In genomic region chr5:66579066-66579465, GRCm38 (mm10) we compare ENCODE assay signal across 20 mouse cellular contexts. TPM values are rescaled to one million over a fixed set of nuclear protein-coding genes. Genes with fewer than 3 reads are reported as not detected.
A peak's percentile ranks its signal among the peaks of the same experiment; 100 is the strongest.
DNase-seq lines count a peak whose midpoint lies in the region; ATAC-seq lines count a peak whose summit lies in the region.
"Had no signal": no experiment of that assay in that cellular context is flagged by ENCODE, and none has a peak within 500 bp of the region (broad histone marks: within the 10 kb centered on the region; RNA-seq: fewer than 3 reads in every experiment).

No protein-coding gene starts in this region.

- H3K4me3 ChIP-seq in heart, embryonic 12.5 days, result no peak overlapping the region
- H3K4me3 ChIP-seq in kidney, embryonic 16.5 days (ENCODE audit: low read length), result no peak overlapping the region
- H3K4me3 ChIP-seq: heart, embryonic 15.5 days; hindbrain, embryonic 13.5 days; limb, embryonic 15.5 days; liver, embryonic 15.5 days; megakaryocyte, embryonic 14.5 days; midbrain, embryonic 15.5 days had no signal

- no peak overlapping the region for H3K9ac ChIP-seq in heart, embryonic 12.5 days
- no peak overlapping the region for H3K9ac ChIP-seq in kidney, embryonic 16.5 days (replicated peaks; ENCODE audit: low read length)
- H3K9ac ChIP-seq: heart, embryonic 15.5 days; hindbrain, embryonic 13.5 days; limb, embryonic 15.5 days; liver, embryonic 15.5 days; midbrain, embryonic 15.5 days had no signal

- no peaks in the 10 kb centered on the region for H3K27me3 ChIP-seq in heart, embryonic 12.5 days (replicated peaks)
- H3K27me3 ChIP-seq in kidney, embryonic 16.5 days (ENCODE audit: insufficient read depth, low read length), result no peaks in the 10 kb centered on the region
- H3K27me3 ChIP-seq: heart, embryonic 15.5 days; hindbrain, embryonic 13.5 days; limb, embryonic 15.5 days; liver, embryonic 15.5 days; megakaryocyte, embryonic 14.5 days; midbrain, embryonic 15.5 days; Patski had no signal

- DNase-seq in heart, adult 18-20 months, result peak; percentile 42 to 57
- no peak for DNase-seq in kidney, adult 18-20 months
- DNase-seq in ZHBTc4 (ENCODE audit: low read depth, low spot score), result peak; percentile 41
- peak; percentile 34 for DNase-seq in skeletal muscle tissue, adult 2 months (ENCODE audit: low read depth, low spot score)
- no peak for DNase-seq in urinary bladder, adult 2 months (ENCODE audit: low spot score)
- DNase-seq: cerebellum, adult 8-10 months; gastrocnemius, postnatal 25 days; lung, postnatal 10 days; right cerebral cortex, postnatal 25 days had no signal

- H3K36me3 ChIP-seq in heart, embryonic 12.5 days, result no peaks in the 10 kb centered on the region
- no peaks in the 10 kb centered on the region for H3K36me3 ChIP-seq in kidney, embryonic 16.5 days (ENCODE audit: insufficient read depth, low read length)
- H3K36me3 ChIP-seq: heart, embryonic 15.5 days; hindbrain, embryonic 13.5 days; limb, embryonic 15.5 days; liver, embryonic 15.5 days; midbrain, embryonic 15.5 days had no signal

- H3K27ac ChIP-seq in heart, embryonic 12.5 days (ENCODE audit: poor library complexity, severe bottlenecking), result no peak overlapping the region
- peak overlapping the region; percentile 46; the same call in 1 of the 2 replicates for H3K27ac ChIP-seq in kidney, embryonic 16.5 days (ENCODE audit: low read length)
- H3K27ac ChIP-seq: heart, embryonic 15.5 days; hindbrain, embryonic 13.5 days; limb, embryonic 15.5 days; liver, embryonic 15.5 days; midbrain, embryonic 15.5 days had no signal

- H3K4me2 ChIP-seq in heart, embryonic 12.5 days, result no peak overlapping the region
- no peak overlapping the region for H3K4me2 ChIP-seq in kidney, embryonic 16.5 days (replicated peaks; ENCODE audit: low read depth, low read length)
- H3K4me2 ChIP-seq: heart, embryonic 15.5 days; hindbrain, embryonic 13.5 days; limb, embryonic 15.5 days; liver, embryonic 15.5 days; midbrain, embryonic 15.5 days had no signal

- ATAC-seq in heart, embryonic 12.5 days (ENCODE audit: insufficient number of reproducible peaks, low FRiP score), result no peak
- ATAC-seq in kidney, embryonic 16.5 days (ENCODE audit: low FRiP score, low TSS enrichment), result no peak
- ATAC-seq: activated CD4-positive, CD25-positive, alpha-beta regulatory T cell, adult 4 months; inflammation-experienced regulatory T-cells, adult 6 months; midbrain, embryonic 15.5 days; Patski had no signal

- WGBS in heart, embryonic 12.5 days, result 54% methylated on average over 4 of the region's 4 CpGs
- WGBS in kidney, embryonic 16.5 days, result 69% methylated on average over 4 of the region's 4 CpGs

- no peaks in the 10 kb centered on the region for H3K9me3 ChIP-seq in heart, embryonic 12.5 days (replicated peaks)
- no peaks in the 10 kb centered on the region for H3K9me3 ChIP-seq in kidney, embryonic 16.5 days (ENCODE audit: low read length)
- H3K9me3 ChIP-seq: heart, embryonic 15.5 days; hindbrain, embryonic 13.5 days; limb, embryonic 15.5 days; liver, embryonic 15.5 days; midbrain, embryonic 15.5 days had no signal

- peaks cover 35% of the 10 kb centered on the region for H3K4me1 ChIP-seq in heart, embryonic 12.5 days (replicated peaks)
- H3K4me1 ChIP-seq in kidney, embryonic 16.5 days (ENCODE audit: insufficient read depth, low read length), result peaks cover 44% of the 10 kb centered on the region
- H3K4me1 ChIP-seq: megakaryocyte, embryonic 14.5 days had no signal

RNA-seq across cellular contexts. Expression of gene Apbb2, which starts 39.5 kb away (rescaled TPM):
- 10 to 100 TPM; 45.5 to 46.5 TPM for total RNA-seq in heart, adult 18-20 months (2021)
- polyA plus RNA-seq in heart, embryonic 12.5 days (2016; fragmentation: Nextera tagmentation; extraction: Ambion mirVana), result 30.7 and 32.1 TPM in 2 replicates
- polyA plus RNA-seq in kidney, embryonic 16.5 days (2015; fragmentation: Nextera tagmentation; extraction: Ambion mirVana), result 62.4 and 71.5 TPM in 2 replicates
- polyA plus RNA-seq in urinary bladder, adult 2 months (2012; rRNA removed), result 12.3 and 21.0 TPM in 2 replicates

Comparison
In these comparisons a context has a peak if more than half of its experiments do, and no peak if none do; other contexts are left out.
1. DNase-seq: peak in heart, adult 18-20 months (2 of 2), ZHBTc4 (single experiment) and skeletal muscle tissue, adult 2 months (single experiment); none in kidney, adult 18-20 months (single experiment) and urinary bladder, adult 2 months (single experiment).